Mouse (Mus musculus) myocyte (in vitro differentiated cells): Measurements from ENCODE around the gene Hnrnpa1.

Experiments used
- CEBPB ChIP-seq: IDR thresholded peaks from 2 replicates; pipeline ENCODE4 v1.6.1; 2011; ENCODE audit warnings: mild to moderate bottlenecking, moderate library complexity; ENCODE audit not compliant: poor library complexity, insufficient read depth, severe bottlenecking
- MAX ChIP-seq: IDR thresholded peaks from one replicate; pipeline ENCODE4 v1.6.1; 2011; ENCODE audit warnings: low read depth, mild to moderate bottlenecking, control low read depth
- MYOG ChIP-seq, 3 experiments: IDR thresholded peaks; one replicate each; pipeline ENCODE4 v1.6.1; 2011; ENCODE audit warnings: control low read depth in 2 of 3, low read depth in 2 of 3, mild to moderate bottlenecking in 2 of 3; ENCODE audit not compliant: insufficient read length in 2 of 3, control insufficient read depth in 1 of 3, insufficient read depth in 1 of 3
- POLR2A ChIP-seq: IDR thresholded peaks from one replicate; pipeline ENCODE4 v1.6.1; 2011; ENCODE audit warnings: low read depth, mild to moderate bottlenecking, control low read depth, moderate library complexity; ENCODE audit not compliant: insufficient read length
- POLR2AphosphoS2 ChIP-seq: IDR thresholded peaks from one replicate; pipeline ENCODE4 v1.6.1; 2011; ENCODE audit warnings: low read depth, control low read depth; ENCODE audit not compliant: insufficient read length
- TCF12 ChIP-seq: IDR thresholded peaks from one replicate; pipeline ENCODE4 v1.6.1; 2011; ENCODE audit warnings: mild to moderate bottlenecking, control low read depth; ENCODE audit not compliant: poor library complexity, insufficient read depth, severe bottlenecking
- USF1 ChIP-seq: IDR thresholded peaks from one replicate; pipeline ENCODE4 v1.6.1; 2011; ENCODE audit warnings: low read depth, mild to moderate bottlenecking, control low read depth, moderate library complexity

DNA sequence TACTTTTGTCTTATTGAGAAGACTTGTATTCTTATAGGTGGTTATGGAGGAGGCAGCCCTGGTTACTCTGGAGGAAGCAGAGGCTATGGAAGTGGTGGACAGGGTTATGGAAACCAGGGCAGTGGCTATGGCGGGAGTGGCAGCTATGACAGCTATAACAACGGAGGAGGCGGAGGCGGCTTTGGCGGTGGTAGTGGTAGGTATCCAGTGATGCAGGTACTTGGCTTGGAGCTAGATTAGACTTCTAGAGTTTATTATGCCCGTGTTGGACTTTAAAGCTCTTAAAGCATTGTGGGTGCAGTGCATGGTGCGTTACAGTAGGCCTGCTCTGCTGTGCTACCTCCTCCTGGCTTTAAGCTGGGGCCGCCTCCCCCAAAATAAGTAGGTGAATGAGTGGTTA is 2.7 kb downstream of the Hnrnpa1 start:
- TF ChIP-seq TCF12 (no peak), POLR2A (no peak), POLR2AphosphoS2 (no peak), MAX (no peak), USF1 (no peak), MYOG (IDR thresholded peaks at IDR 0.05; ENCODE audit: control insufficient read depth in 1 of 3, insufficient read depth in 1 of 3, insufficient read length in 2 of 3, low read depth in 2 of 3) (no peak), CEBPB (no peak)
